Mouse (Mus musculus) spleen, postnatal 36 days (tissue): ENCODE measurements at regions not wholly inside any gene's neighbourhood (a gene's known extent, or its start where the extent isn't known, plus 50 kb on each side); places are given as distances from the start of the nearest gene placed in this dataset.

ENCODE experiments used
- DNase-seq, 2 experiments: peaks; one replicate each; pipeline ENCODE4 v3.0.0; 2022; ENCODE audit warnings: low spot score in 2 of 2, mixed read lengths in 1 of 2

DNA sequence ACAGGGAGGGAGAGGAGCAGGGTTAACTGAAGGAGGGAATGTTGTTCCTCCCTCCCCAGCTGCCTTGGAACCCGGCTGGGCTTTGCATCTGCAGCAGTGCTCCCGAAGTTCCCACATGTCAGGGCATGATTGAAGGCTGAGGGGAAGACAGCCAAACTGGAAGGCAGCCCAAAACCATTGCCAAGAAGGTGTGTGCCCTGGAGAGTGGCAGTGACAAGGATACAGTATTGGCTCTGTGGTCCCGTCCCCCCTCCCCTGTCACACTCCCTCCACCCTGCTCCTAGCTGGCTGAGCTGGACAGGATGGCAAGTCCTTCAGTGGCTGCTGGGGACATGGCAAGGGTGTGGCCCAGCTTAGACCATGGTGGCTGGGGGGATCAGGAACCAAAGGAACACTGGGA, 79.1 kb downstream of the Cyp26b1 start:
- no peak for DNase-seq

- no peak for DNase-seq
These were observed 85.1 kb downstream of the Cyp26b1 start for GRCm38 (mm10) chr6:84508598-84508997.

GRCm38 (mm10) chr6:84506675-84507074, 87.0 kb downstream of the Cyp26b1 start:
- DNase-seq: no peak

DNA sequence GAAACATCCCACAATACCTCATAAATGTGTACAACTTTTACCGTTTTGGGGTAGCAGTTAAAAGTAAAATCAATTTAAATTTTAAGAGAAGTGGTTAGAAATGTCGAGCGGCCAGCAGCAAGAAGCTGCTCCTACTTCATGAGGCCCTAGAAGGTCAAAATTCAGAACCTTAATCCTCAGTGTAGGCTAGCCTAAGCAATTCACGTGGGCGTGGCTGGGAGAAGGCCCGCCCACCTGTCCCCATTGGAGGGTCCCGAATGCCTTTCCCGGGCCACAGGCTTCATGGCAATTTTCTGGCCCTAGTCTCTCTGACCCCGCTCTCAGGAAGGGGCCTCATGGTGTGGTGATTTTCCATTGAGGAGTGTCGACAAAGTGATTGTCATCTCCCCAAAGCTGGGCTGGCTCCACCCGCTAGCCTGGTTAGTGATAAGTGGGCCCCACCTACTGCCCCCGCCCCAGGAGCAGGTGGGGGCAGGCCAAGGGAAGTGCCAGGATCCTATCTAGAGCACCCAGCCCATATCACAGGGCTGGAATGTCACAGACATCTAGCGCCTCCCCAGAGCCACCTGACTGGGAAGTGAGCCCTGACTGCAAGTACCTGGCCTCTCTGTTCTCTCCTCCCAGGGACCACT, 93.3 kb downstream of the Cyp26b1 start:
- DNase-seq: no peak

DNA sequence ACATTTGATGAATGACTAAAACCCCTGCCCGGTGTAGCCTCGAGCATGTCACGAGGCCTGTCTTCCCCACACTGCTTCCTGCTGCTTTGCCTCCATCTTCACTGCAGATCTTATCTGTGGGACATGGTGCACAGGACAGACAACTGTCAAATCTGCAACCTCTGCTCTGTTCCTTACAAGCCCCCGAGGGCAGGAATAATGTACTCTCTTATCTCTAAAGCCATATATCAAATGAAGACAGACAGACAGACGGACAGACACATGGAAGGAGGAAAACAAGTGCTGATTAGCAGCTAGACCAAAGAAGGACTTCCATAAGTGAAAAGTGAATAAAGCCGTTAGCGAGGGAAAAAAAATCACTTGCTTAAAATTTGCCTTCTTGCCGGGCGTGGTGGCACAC, 95.6 kb downstream of the Cyp26b1 start:
- DNase-seq: no peak

DNA sequence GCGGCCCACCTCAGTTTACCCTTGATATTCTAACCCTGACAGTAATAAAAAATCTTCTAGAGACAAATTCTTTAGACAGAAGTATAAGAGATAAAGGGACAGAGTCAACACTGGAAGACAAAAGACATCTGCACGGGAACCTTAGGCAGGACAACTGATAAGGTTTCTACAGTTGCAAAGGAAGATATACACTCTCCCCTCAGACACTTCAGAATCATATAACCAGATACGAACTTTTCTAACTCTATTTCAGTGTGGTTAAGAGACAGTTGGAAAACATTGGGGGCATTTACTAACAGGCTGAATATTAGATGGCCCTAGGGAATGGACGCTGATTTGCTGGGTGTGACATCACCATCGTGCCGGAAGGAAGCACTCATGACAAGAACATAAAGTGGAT, 100.0 kb downstream of the Cyp26b1 start:
- DNase-seq: no peak

GRCm38 (mm10) chr6:84493169-84493568, 100.5 kb downstream of the Cyp26b1 start:
- no peak for DNase-seq

DNA sequence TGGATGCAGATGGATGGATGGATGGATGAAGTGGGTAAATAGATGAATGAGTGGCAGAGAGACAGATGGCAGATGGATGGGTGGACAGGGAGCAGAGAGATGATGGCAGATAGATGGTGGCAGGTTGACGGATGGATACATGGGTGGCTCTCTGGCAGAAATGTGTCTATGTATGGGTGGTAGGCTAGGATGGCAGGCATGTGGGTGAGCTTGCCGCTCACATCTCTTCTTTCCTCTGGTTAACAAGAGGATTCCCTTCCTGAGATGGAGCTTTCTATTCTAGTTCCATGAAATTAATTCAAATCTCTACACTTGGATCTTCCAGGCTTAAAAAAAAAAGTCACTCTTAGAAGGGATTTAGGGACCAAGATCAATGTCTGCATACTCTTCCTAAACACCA, 101.1 kb downstream of the Cyp26b1 start:
- DNase-seq: no peak

GRCm38 (mm10) chr6:84491106-84491505, 102.6 kb downstream of the Cyp26b1 start:
- no peak for DNase-seq

DNA sequence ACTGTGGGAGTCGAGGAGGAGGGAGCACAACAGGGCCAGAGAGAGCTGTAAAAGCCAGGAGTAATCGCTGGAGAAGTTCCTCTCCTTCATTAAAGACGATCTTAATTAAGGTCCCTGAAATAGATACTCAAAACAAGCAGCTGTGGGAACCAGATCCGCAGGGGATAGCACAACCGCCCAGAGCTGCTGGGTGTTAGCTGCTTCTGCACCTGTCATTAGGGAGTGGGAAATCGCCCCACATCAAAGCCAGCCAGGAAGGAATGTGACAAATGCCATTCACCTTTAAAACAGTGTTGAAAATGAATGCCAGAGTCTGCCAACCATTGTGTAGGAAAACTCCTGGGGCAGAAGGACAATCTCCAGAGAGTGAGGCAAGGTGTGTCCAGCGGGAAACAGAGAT, 112.5 kb downstream of the Cyp26b1 start:
- DNase-seq: no peak

DNA sequence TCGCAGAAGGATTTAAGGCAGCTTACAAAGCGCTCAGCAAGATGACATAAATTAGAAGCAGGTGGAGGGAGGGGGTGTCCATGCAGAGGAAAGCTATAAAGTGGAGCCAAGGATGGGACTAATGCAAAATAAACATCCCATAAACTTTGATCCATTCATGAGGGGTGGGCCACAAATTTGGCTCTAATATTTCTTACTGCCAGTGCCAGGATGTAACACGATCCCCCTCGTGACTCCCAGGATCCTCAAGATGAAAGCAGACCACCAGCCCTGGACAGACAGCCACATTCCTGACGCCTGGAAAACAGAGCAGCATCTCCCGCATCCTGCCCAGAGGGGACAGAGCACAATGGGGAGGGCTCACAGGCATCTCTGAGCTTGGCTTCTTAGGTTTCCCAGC, 116.6 kb downstream of the Cyp26b1 start:
- DNase-seq: no peak

DNA sequence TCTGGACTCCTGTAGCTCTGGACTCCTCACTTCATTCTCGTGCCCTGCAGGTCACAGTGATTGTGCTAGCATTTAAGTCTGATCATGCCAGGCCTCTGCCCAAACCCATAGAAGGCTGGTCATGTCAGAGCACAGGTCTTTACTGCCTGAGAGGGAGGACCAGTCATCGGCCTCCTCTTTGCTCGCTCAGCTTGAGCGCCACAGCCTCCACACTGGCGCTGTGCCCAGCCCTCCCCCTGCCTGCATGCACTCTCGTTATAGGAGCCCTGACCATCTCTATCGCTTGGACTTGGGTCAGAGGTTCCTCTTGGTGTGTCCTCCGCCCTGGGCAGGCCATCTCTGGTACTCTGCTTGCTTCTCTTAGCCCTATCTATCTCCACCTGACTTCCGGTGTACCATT, 117.2 kb downstream of the Cyp26b1 start:
- DNase-seq: no peak

DNA sequence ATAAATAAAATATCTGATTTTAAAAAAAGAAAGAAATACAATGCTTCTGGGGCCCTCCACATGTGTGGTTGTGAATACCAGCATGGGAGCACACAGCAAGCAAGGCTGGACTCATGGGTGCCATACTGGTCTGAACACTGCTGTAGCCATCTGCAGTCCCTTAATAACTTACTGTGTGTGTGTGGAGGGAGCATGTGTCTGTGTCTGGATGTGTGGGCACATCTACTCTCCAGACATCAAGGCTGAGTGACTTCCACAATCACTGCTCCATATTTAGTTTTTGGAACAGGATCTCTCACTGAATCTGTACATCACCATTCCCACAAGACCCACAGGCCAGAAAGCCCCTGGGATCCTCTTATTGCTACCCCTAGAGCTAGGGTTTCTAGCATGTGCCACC, 118.9 kb downstream of the Cyp26b1 start:
- no peak for DNase-seq

GRCm38 (mm10) chr6:84473171-84473570, 120.5 kb downstream of the Cyp26b1 start:
- DNase-seq: no peak

DNA sequence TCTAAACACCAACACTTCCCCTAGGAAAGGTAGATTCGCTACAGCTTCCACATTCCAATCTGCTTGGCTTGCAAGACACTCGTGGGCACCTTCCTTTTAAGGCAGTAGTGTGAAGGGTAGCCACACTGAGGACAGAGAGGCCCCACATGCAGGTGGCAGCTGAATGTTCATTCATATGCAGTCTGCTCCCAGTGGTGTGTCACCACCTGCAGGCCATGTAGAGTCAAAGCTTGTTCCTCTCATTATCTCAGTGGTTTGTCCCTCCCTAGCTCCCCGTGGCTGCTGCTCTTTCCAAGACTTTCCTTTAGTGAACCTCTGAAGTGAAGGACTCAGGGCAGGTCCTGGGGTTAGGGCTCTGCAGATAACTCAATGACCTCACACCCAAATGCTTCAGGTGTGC, 121.4 kb downstream of the Cyp26b1 start:
- DNase-seq: no peak

DNA sequence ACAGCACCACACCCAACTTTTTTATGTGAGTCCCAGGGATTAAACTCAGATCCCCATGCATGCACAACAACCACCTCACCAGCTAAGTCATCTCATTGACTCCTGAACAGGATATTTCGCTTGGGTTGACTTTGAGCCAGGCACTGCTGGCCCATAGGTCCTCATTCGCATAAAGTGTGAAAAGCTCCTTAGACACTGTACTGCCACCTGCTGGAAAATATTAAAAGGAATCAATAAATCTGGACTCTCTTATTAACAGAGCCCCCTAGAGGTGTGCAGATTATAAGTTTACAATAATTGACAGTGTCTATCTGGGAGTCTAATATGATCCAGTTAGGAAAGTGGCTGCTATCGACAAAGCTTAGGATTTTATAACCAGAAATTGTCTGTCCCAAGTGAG, 126.4 kb downstream of the Cyp26b1 start:
- DNase-seq: no peak

- DNase-seq: no peak
These were observed 127.5 kb downstream of the Cyp26b1 start for GRCm38 (mm10) chr6:84466223-84466622.

- no peak for DNase-seq
These were observed 128.1 kb downstream of the Cyp26b1 start for GRCm38 (mm10) chr6:84465596-84465995.

DNA sequence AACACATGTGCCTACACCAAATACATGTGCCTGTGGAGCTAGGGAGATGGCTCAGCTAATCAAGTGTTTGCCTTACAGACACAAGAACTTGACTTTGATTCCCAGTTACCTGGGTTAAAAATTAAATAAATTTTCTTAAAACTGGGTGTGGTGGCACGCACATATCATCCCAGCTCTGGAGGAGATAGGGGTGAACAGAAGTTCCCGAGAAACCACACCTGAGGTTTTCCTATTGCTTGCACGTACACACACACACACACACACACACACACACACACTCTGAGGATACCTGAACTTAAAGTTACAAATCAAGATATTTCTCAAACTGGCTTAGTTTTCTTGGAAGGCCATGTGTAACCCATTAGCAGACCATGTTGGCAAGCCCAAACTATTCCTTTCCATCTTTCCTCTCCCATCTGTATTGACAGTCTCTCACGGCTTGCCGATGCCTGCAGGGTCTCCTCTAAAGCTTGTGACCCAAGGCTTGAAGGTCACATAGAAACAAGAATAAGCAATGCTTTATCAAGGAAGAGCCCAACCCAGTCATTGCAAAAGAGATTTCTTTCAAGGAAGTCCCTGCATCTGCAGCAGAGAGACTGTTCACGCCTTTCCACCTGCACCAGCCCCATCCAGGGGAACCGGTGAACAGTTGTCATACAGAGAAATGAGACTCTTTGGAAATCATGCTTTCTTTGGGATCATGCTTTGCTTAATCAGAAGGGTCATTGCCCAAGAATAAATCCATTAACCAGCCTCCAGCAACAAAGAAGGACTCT, 129.9 kb downstream of the Cyp26b1 start:
- DNase-seq: no peak

GRCm38 (mm10) chr6:84456803-84457202, 136.9 kb downstream of the Cyp26b1 start:
- DNase-seq: no peak

DNA sequence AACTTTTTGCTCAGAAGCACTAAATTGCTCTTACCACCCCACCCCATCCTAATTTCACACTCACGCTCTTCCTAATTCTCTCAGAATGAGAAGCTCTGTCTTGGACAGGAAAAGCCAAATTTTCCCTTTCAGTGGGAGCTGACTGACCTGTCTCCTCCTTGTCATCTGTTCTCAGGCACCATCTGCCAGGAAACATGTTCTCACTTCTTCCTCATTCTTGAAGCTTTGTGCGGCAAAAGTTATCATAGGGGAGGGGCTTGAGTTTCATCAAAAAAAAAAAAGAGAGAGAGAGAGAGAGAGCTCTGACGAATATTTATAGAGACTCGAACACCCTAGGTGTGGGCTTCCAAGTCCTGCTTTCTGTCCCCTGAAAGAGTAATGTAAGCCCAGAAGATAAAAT, 148.6 kb downstream of the Cyp26b1 start:
- DNase-seq: no peak

GRCm38 (mm10) chr6:84442667-84443066, 151.0 kb downstream of the Cyp26b1 start:
- DNase-seq: no peak

GRCm38 (mm10) chr6:84441721-84442480, 151.8 kb downstream of the Cyp26b1 start:
- DNase-seq: no peak
